Mouse (Mus musculus) stomach, postnatal 0 days (tissue): ENCODE results near the gene Lyzl4. TPM values are rescaled to one million over a fixed set of nuclear protein-coding genes. Genes with fewer than 3 reads are reported as not detected.
A peak's percentile ranks its signal among the peaks of the same experiment; 100 is the strongest.

Source experiments
- ATAC-seq: fragments of 200-750 bp; cut with Nextera tagmentation; 2 replicates; pipeline ENCODE4 v1.8.0; 2017; ENCODE audit not compliant: low FRiP score, low TSS enrichment
- DNase-seq: peaks from one replicate; pipeline ENCODE4 v3.0.0-alpha.2; 2016; ENCODE audit warnings: low spot score
- H3K27ac ChIP-seq: fragments of 300-500 bp; sonication (generic); replicated peaks from 2 replicates; pipeline ENCODE4 v1.5.1; 2014; ENCODE audit warnings: mild to moderate bottlenecking, control low read depth
- H3K27me3 ChIP-seq: fragments of 300-500 bp; sonication (generic); 2 replicates; pipeline ENCODE4 v1.6.1; 2014; ENCODE audit warnings: low read length; ENCODE audit not compliant: control insufficient read depth, insufficient read depth
- H3K36me3 ChIP-seq: fragments of 300-500 bp; sonication (generic); 2 replicates; pipeline ENCODE4 v1.6.1; 2014; ENCODE audit warnings: low read length, mixed read lengths; ENCODE audit not compliant: control insufficient read depth, insufficient read depth
- H3K4me1 ChIP-seq: fragments of 300-500 bp; sonication (generic); replicated peaks from 2 replicates; pipeline ENCODE4 v1.6.1; 2014; ENCODE audit warnings: antibody characterized with exemption; ENCODE audit not compliant: control insufficient read depth, insufficient read depth
- H3K4me2 ChIP-seq: fragments of 300-500 bp; sonication (generic); replicated peaks from 2 replicates; pipeline ENCODE4 v1.6.1; 2014; ENCODE audit warnings: low read depth, mild to moderate bottlenecking, control low read depth, moderate library complexity
- H3K4me3 ChIP-seq: fragments of 300-500 bp; sonication (generic); 2 replicates; pipeline ENCODE4 v1.5.1; 2014; ENCODE audit warnings: low read depth, low read length, control low read depth
- H3K9ac ChIP-seq: fragments of 300-500 bp; sonication (generic); 2 replicates; pipeline ENCODE4 v1.6.1; 2014; ENCODE audit warnings: mild to moderate bottlenecking, low read length, control low read depth, mixed read lengths
- H3K9me3 ChIP-seq: fragments of 300-500 bp; sonication (generic); 2 replicates; pipeline ENCODE4 v1.6.1; 2016; ENCODE audit warnings: low read length; ENCODE audit not compliant: control insufficient read depth
- CTCF ChIP-seq: IDR thresholded peaks from 2 replicates; pipeline ENCODE4 v1.5.1; 2016; ENCODE audit warnings: antibody characterized with exemption, low read depth, mild to moderate bottlenecking, moderate library complexity
- EP300 ChIP-seq: optimal IDR thresholded peaks from 2 replicates; pipeline ENCODE3; 2016; ENCODE audit warnings: antibody characterized with exemption
- WGBS: fragments of 180-500 bp; shearing (Covaris S2); extraction: QIAGEN DNeasy Blood & Tissue Kit; methylation state at CpG from one replicate; pipeline ENCODE4 v1.1.7; 2014; 5-methylcytosine and 5-hydroxymethylcytosine counted together
- polyA plus RNA-seq: library from polyadenylated mRNA; unstranded; fragments of >200 nt; fragmentation: Nextera tagmentation; extraction: Ambion mirVana; gene quantifications from 2 replicates; pipeline ENCODE4 v1.2.1, GENCODE M21; 2015

Gene Lyzl4
- polyA plus RNA-seq, 1 experiment from 2014 or later: 0.15 TPM

- H3K4me3 ChIP-seq: no peak overlapping the region
- TF ChIP-seq EP300: peak; percentile 62
- TF ChIP-seq CTCF: no peak
- H3K9ac ChIP-seq: no peak overlapping the region
- H3K36me3 ChIP-seq: no peaks in the 10 kb centered on the region
- H3K4me2 ChIP-seq: no peak overlapping the region
- WGBS: 53% methylated on average over 7 of the region's 7 CpGs
- ATAC-seq: no peak
- no peaks in the 10 kb centered on the region for H3K9me3 ChIP-seq
- no peak for DNase-seq
- H3K4me1 ChIP-seq: no peaks in the 10 kb centered on the region
- H3K27ac ChIP-seq: no peak overlapping the region
- H3K27me3 ChIP-seq: no peaks in the 10 kb centered on the region; the same call in 1 of the 2 replicates
These were observed 5.1 kb upstream of the Lyzl4 start for GRCm38 (mm10) chr9:121647026-121647425.

- H3K36me3 ChIP-seq: no peaks in the 10 kb centered on the region
- no peak for TF ChIP-seq EP300
- TF ChIP-seq CTCF: no peak
- no peak for ATAC-seq
- no peak for DNase-seq
- H3K27me3 ChIP-seq: peaks cover 2% of the 10 kb centered on the region; the same call in 1 of the 2 replicates
- no peak overlapping the region for H3K4me2 ChIP-seq
- H3K27ac ChIP-seq: no peak overlapping the region
- H3K9ac ChIP-seq: no peak overlapping the region
- no peaks in the 10 kb centered on the region for H3K9me3 ChIP-seq
- no peaks in the 10 kb centered on the region for H3K4me1 ChIP-seq
- WGBS: 55% methylated on average over 3 of the region's 3 CpGs
- no peak overlapping the region for H3K4me3 ChIP-seq
These were observed 3.0 kb upstream of the Lyzl4 start for GRCm38 (mm10) chr9:121644855-121645254.

- ATAC-seq: peak; percentile 82
- peak within 1 kb of the TSS; percentile 45 for H3K9ac ChIP-seq
- peak within 1 kb of the TSS; percentile 84 for H3K4me2 ChIP-seq
- TF ChIP-seq EP300 (no peak), CTCF (peak; percentile 48)
- H3K9me3 ChIP-seq: no peaks in the 10 kb centered on the region
- peak; percentile 84 for DNase-seq
- no peaks in the 10 kb centered on the region for H3K36me3 ChIP-seq
- peaks cover 2% of the 10 kb centered on the region; the same call in 1 of the 2 replicates for H3K27me3 ChIP-seq
- H3K4me1 ChIP-seq: no peaks in the 10 kb centered on the region
- H3K27ac ChIP-seq: no peak within 1 kb of the TSS
- WGBS: under 1% methylated on average over 65 of the region's 79 CpGs
- H3K4me3 ChIP-seq: peak within 1 kb of the TSS; percentile 49
These were observed 695 bp upstream of the Lyzl4 start, which contains the start of gene Vipr1 for GRCm38 (mm10) chr9:121642401-121643181. Gene Vipr1 (plus strand): TSS chr9:121642716.

GRCm38 (mm10) chr9:121641235-121641915 is 521 bp downstream of the Lyzl4 start:
- H3K27me3 ChIP-seq: peaks cover 2% of the 10 kb centered on the region; the same call in 1 of the 2 replicates
- no peak for DNase-seq

GRCm38 (mm10) chr9:121639790-121640189 is 2.1 kb downstream of the Lyzl4 start:
- no peak for ATAC-seq
- Histone ChIP-seq H3K36me3 (no peaks in the 10 kb centered on the region), H3K4me3 (no peak overlapping the region), H3K4me2 (no peak overlapping the region), H3K9me3 (no peaks in the 10 kb centered on the region), H3K27ac (no peak overlapping the region), H3K4me1 (no peaks in the 10 kb centered on the region), H3K9ac (no peak overlapping the region), H3K27me3 (peaks cover 2% of the 10 kb centered on the region; the same call in 1 of the 2 replicates)
- no peak for DNase-seq
- TF ChIP-seq EP300 (no peak), CTCF (no peak)
- 65% methylated on average over 16 of the region's 16 CpGs for WGBS

More at GRCm38 (mm10) chr9:121641235-121641915, 521 bp downstream of the Lyzl4 start:
- no peak overlapping the region for H3K27ac ChIP-seq
- peak overlapping the region; percentile 84 for H3K4me2 ChIP-seq
- H3K4me3 ChIP-seq: peak overlapping the region; percentile 49
- TF ChIP-seq CTCF: 0 out of 2 replicates have a peak, but pooled peaks have one; percentile 10
- TF ChIP-seq EP300: no peak
- peak overlapping the region; percentile 35; the same call in 1 of the 2 replicates for H3K9ac ChIP-seq
- no peaks in the 10 kb centered on the region for H3K36me3 ChIP-seq
- 14% methylated on average over 27 of the region's 27 CpGs for WGBS
- 0 out of 2 replicates have a peak, but pooled peaks have one; percentile 8 for ATAC-seq
- no peaks in the 10 kb centered on the region for H3K9me3 ChIP-seq
- no peaks in the 10 kb centered on the region for H3K4me1 ChIP-seq
